Mouse (Mus musculus) stomach, postnatal 0 days (tissue): ENCODE data around the gene Bbx.

Experiments used
- CTCF ChIP-seq: IDR thresholded peaks from 2 replicates; pipeline ENCODE4 v1.5.1; 2016; ENCODE audit warnings: antibody characterized with exemption, low read depth, mild to moderate bottlenecking, moderate library complexity
- EP300 ChIP-seq: optimal IDR thresholded peaks from 2 replicates; pipeline ENCODE3; 2016; ENCODE audit warnings: antibody characterized with exemption

- TF ChIP-seq CTCF (no peak), EP300 (no peak)
Observed at GRCm38 (mm10) chr16:50402851-50403250, 29.3 kb downstream of the Bbx start.
